Mouse (Mus musculus): ENCODE measurements at regions not wholly inside any gene's neighbourhood (a gene's known extent, or its start where the extent isn't known, plus 50 kb on each side); places are given as distances from the start of the nearest gene placed in this dataset.

GRCm38 (mm10) chr5:150866198-150866597, 86.2 kb upstream of the Kl start:
- no peak for TF ChIP-seq CTCF (IDR thresholded peaks at IDR 0.05; ENCODE audit: low read depth)
- 92% methylated on average over 3 of the region's 3 CpGs for WGBS
- ATAC-seq (ENCODE audit: insufficient read depth) = no peak

GRCm38 (mm10) chr5:150869954-150870353, 82.5 kb upstream of the Kl start:
- Histone ChIP-seq H3K9me3 (ENCODE audit: low read depth, low read length) (no peaks in the 10 kb centered on the region), H3K36me3 (ENCODE audit: insufficient read depth) (no peaks in the 10 kb centered on the region), H3K4me3 (ENCODE audit: low read depth, low read length) (no peak overlapping the region), H3K4me1 (ENCODE audit: insufficient read depth) (no peaks in the 10 kb centered on the region), H3K27me3 (ENCODE audit: insufficient read depth, low read length) (no peaks in the 10 kb centered on the region), H3K9ac (no peak overlapping the region), H3K27ac (ENCODE audit: low read depth) (no peak overlapping the region), H3K4me2 (no peak overlapping the region)
- TF ChIP-seq CTCF (IDR thresholded peaks at IDR 0.05; ENCODE audit: low read depth) = no peak
- ATAC-seq (ENCODE audit: insufficient read depth) (no peak), DNase-seq (no peak)
- 35% methylated on average over 4 of the region's 4 CpGs for WGBS

More at GRCm38 (mm10) chr5:150866198-150866597, 86.2 kb upstream of the Kl start:
- H3K4me1 ChIP-seq (ENCODE audit: insufficient read depth) = no peaks in the 10 kb centered on the region
- H3K9me3 ChIP-seq (ENCODE audit: low read depth, low read length) = no peaks in the 10 kb centered on the region
- no peaks in the 10 kb centered on the region for H3K36me3 ChIP-seq (ENCODE audit: insufficient read depth)
- H3K27ac ChIP-seq (ENCODE audit: low read depth) = no peak overlapping the region
- no peak for DNase-seq
- no peaks in the 10 kb centered on the region for H3K27me3 ChIP-seq (ENCODE audit: insufficient read depth, low read length)
- H3K4me2 ChIP-seq = no peak overlapping the region
- no peak overlapping the region for H3K4me3 ChIP-seq (ENCODE audit: low read depth, low read length)
- H3K9ac ChIP-seq = no peak overlapping the region

- no peaks in the 10 kb centered on the region for H3K4me1 ChIP-seq (ENCODE audit: insufficient read depth)
- no peaks in the 10 kb centered on the region for H3K36me3 ChIP-seq (ENCODE audit: insufficient read depth)
- 31% methylated on average over 4 of the region's 4 CpGs for WGBS
- DNase-seq = no peak
- no peak overlapping the region for H3K4me2 ChIP-seq
- no peak overlapping the region for H3K27ac ChIP-seq (ENCODE audit: low read depth)
- no peaks in the 10 kb centered on the region for H3K9me3 ChIP-seq (ENCODE audit: low read depth, low read length)
- H3K4me3 ChIP-seq (ENCODE audit: low read depth, low read length) = no peak overlapping the region
- ATAC-seq (ENCODE audit: insufficient read depth) = no peak
- TF ChIP-seq CTCF (IDR thresholded peaks at IDR 0.05; ENCODE audit: low read depth) = no peak
- no peaks in the 10 kb centered on the region for H3K27me3 ChIP-seq (ENCODE audit: insufficient read depth, low read length)
- H3K9ac ChIP-seq = no peak overlapping the region
These were observed 73.6 kb upstream of the Kl start for GRCm38 (mm10) chr5:150878805-150879204.

GRCm38 (mm10) chr5:150883676-150884075, 68.7 kb upstream of the Kl start:
- 84% methylated on average over 2 of the region's 2 CpGs for WGBS
- no peak overlapping the region for H3K27ac ChIP-seq (ENCODE audit: low read depth)
- ATAC-seq (ENCODE audit: insufficient read depth) (no peak), DNase-seq (no peak)
- no peak overlapping the region for H3K9ac ChIP-seq
- no peaks in the 10 kb centered on the region for H3K4me1 ChIP-seq (ENCODE audit: insufficient read depth)
- no peak overlapping the region for H3K4me3 ChIP-seq (ENCODE audit: low read depth, low read length)
- no peak for TF ChIP-seq CTCF (IDR thresholded peaks at IDR 0.05; ENCODE audit: low read depth)
- H3K36me3 ChIP-seq (ENCODE audit: insufficient read depth) = no peaks in the 10 kb centered on the region
- H3K4me2 ChIP-seq = no peak overlapping the region
- no peaks in the 10 kb centered on the region for H3K9me3 ChIP-seq (ENCODE audit: low read depth, low read length)
- H3K27me3 ChIP-seq (ENCODE audit: insufficient read depth, low read length) = no peaks in the 10 kb centered on the region

- H3K9ac ChIP-seq = no peak overlapping the region
- H3K4me2 ChIP-seq = no peak overlapping the region
- H3K4me3 ChIP-seq (ENCODE audit: low read depth, low read length) = no peak overlapping the region
- H3K27ac ChIP-seq (ENCODE audit: low read depth) = no peak overlapping the region
- no peaks in the 10 kb centered on the region for H3K36me3 ChIP-seq (ENCODE audit: insufficient read depth)
- no peaks in the 10 kb centered on the region for H3K27me3 ChIP-seq (ENCODE audit: insufficient read depth, low read length)
- TF ChIP-seq CTCF (IDR thresholded peaks at IDR 0.05; ENCODE audit: low read depth) = no peak
- peaks cover 3% of the 10 kb centered on the region; the same call in 1 of the 2 replicates for H3K4me1 ChIP-seq (ENCODE audit: insufficient read depth)
- DNase-seq (no peak), ATAC-seq (ENCODE audit: insufficient read depth) (no peak)
- 64% methylated on average over 4 of the region's 4 CpGs for WGBS
- H3K9me3 ChIP-seq (ENCODE audit: low read depth, low read length) = no peaks in the 10 kb centered on the region
These were observed 62.3 kb upstream of the Kl start for GRCm38 (mm10) chr5:150890086-150890485.

GRCm38 (mm10) chr5:150891262-150891940, 61.0 kb upstream of the Kl start:
- Histone ChIP-seq H3K4me3 (ENCODE audit: low read depth, low read length) (no peak overlapping the region), H3K36me3 (ENCODE audit: insufficient read depth) (no peaks in the 10 kb centered on the region), H3K4me2 (no peak overlapping the region), H3K9me3 (ENCODE audit: low read depth, low read length) (no peaks in the 10 kb centered on the region), H3K4me1 (ENCODE audit: insufficient read depth) (peaks cover 3% of the 10 kb centered on the region; the same call in 1 of the 2 replicates), H3K27me3 (ENCODE audit: insufficient read depth, low read length) (no peaks in the 10 kb centered on the region), H3K9ac (no peak overlapping the region), H3K27ac (ENCODE audit: low read depth) (no peak overlapping the region)
- TF ChIP-seq CTCF (IDR thresholded peaks at IDR 0.05; ENCODE audit: low read depth) = no peak
- no peak for DNase-seq
- 67% methylated on average over 7 of the region's 7 CpGs for WGBS
- no peak for ATAC-seq (ENCODE audit: insufficient read depth)

GRCm38 (mm10) chr5:150894049-150894738, 58.2 kb upstream of the Kl start:
- DNase-seq (peak; percentile 37), ATAC-seq (ENCODE audit: insufficient read depth) (peak; percentile 52; the same call in 1 of the 2 replicates)
- H3K9ac ChIP-seq = no peak overlapping the region
- H3K36me3 ChIP-seq (ENCODE audit: insufficient read depth) = no peaks in the 10 kb centered on the region
- no peaks in the 10 kb centered on the region for H3K9me3 ChIP-seq (ENCODE audit: low read depth, low read length)
- H3K4me1 ChIP-seq (ENCODE audit: insufficient read depth) = peaks cover 3% of the 10 kb centered on the region; the same call in 1 of the 2 replicates
- no peak for TF ChIP-seq CTCF (IDR thresholded peaks at IDR 0.05; ENCODE audit: low read depth)
- H3K27ac ChIP-seq (ENCODE audit: low read depth) = no peak overlapping the region
- no peak overlapping the region for H3K4me3 ChIP-seq (ENCODE audit: low read depth, low read length)
- no peak overlapping the region for H3K4me2 ChIP-seq
- WGBS = 21% methylated on average over 3 of the region's 3 CpGs
- H3K27me3 ChIP-seq (ENCODE audit: insufficient read depth, low read length) = no peaks in the 10 kb centered on the region
